Mouse (Mus musculus): ENCODE results near the gene Pibf1. TPM values are rescaled to one million over a fixed set of nuclear protein-coding genes. Genes with fewer than 3 reads are reported as not detected.
A peak's percentile ranks its signal among the peaks of the same experiment; 100 is the strongest.

Gene Pibf1
- total RNA-seq (2015; ENCODE audit: low replicate concordance) = 14.4 and 28.9 TPM in 2 replicates
- total RNA-seq (2017; ENCODE audit: low replicate concordance) = 29.8 and 39.6 TPM in 2 replicates

DNA sequence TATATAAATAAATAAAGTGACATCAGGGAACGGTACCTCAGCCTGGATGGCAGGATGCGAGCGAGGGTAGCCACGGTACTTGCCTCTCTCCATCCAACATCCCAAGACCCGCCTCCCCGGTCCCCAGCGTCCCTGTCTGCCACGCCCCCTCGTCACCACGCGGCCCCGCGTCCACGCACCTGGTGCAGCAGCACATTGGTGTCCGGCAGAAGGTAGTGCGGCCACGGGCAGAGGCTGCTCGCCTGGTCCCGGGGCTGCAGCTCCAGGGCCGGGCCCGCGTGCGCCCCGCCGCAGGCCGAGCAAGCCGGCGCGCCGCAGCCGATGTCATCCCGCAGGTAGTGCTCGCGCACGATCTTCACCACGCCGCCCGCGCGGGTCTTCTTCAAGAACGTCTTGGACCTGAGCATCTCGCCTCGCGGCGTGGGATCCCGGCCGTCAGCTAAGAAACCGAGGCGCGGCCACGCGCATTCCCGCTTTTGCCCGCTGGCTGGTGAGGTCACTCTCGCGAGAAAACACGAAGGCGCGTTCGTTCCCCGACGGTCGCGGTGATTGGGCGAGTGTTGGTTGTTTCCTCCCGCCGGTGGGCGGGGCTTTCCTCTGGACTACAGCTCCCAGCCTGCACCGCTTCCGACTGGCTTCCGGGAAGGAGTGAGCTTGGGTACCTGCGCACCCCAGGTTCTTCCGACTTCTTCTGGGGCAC lies at the start of gene Pibf1, which contains the start of gene Dis3:
Pibf1 (plus strand) TSS at position 158 of the 700 bp plus-strand sequence.
Dis3 (minus strand) TSS at position 504 of the 700 bp plus-strand sequence.
- peak; percentile 99 for ATAC-seq (replicated peaks; ENCODE audit: low FRiP score, poor library complexity, severe bottlenecking)

DNA sequence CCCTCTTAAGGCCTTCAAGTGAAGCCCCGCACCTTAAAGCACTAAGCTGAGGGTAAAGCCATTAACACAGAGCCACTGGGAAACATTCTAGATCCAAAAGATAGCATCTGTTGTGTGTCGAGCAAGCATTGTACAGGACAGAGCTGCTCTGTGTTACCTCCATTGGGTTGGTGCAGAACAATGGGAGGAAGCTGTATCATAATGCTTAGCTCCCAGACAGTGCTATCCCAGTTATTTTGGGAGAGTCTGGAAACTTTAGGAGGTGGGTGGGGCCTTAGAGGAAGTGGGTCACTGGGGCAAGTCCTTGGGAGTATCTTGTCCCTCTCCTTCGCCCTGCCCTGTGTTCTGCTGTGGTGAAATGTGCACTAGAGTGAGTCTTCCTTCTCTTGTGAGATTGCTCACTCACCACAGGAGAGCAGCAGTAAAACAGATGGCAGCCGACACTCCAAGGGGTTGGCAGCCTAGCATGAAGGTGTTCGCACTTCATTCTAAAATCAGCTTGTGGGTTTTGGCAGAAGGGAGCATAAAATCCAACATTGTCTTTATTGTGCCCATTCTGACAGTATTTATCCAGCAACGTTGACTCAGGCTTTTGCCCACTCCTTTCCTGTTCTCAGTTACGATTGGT lies 40.2 kb upstream of the Pibf1 start:
- ATAC-seq (replicated peaks; ENCODE audit: low FRiP score, poor library complexity, severe bottlenecking) = no peak; the same call in 1 of the 2 replicates

DNA sequence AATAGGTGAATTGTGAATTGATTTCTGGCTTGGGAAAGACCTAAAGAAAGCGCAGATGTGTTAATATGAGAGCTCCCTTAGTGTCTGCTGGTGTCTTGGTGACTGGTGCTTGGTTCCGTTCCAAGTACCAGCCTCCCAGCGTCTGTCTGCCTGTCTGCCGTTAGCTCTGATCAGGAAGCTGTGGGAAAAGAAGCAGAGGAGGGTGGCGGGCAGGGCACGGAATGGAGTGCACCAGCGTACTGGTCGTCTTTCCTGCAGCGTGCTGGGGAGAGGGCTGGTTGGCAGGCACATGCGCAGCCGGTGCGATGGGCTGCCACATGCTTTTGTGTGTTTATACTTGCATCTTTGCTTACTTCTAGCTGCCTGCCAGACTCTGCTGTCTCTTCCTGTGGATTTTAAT lies 38.6 kb upstream of the Pibf1 start:
- no peak for ATAC-seq (replicated peaks; ENCODE audit: low FRiP score, poor library complexity, severe bottlenecking)

DNA sequence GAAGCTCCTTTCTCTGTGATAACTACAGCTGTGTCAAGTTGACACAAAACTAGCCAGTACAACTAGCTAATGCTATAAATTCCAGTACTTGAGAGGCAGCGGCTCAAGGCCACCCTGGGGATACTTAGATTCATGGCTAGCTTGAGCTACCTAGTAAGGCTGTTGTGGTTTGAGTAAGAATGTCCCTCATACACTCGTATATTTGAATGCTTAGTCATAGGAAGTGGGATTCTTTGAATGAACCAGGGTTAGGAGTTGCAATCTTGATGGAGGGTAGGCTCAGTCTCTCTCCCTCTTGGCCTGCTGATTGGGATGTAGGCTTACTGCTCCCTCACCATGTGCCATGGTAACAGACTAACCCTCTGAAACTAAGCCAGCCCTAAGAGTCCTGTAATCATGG lies 36.1 kb upstream of the Pibf1 start:
- ATAC-seq (replicated peaks; ENCODE audit: low FRiP score, poor library complexity, severe bottlenecking) = no peak

DNA sequence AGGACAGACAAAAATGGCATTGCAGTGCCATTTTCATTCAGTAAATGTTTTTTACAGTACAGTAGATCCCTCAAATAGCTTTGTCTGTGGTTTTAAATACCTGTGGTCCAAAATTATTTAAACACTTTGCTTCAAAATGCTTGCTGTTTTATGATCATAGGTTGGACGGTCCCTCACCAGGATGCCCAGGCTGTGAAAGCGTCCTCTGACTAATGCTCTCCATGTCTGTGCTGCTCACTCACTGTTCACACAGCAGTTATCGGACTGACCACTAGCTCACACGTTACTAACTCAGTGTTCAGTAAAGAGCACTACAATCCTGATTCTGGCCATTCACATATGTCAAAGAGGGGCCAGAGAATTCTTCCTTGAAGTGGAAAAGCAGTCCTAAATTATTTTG lies 28.1 kb upstream of the Pibf1 start:
- no peak for ATAC-seq (replicated peaks; ENCODE audit: low FRiP score, poor library complexity, severe bottlenecking)

DNA sequence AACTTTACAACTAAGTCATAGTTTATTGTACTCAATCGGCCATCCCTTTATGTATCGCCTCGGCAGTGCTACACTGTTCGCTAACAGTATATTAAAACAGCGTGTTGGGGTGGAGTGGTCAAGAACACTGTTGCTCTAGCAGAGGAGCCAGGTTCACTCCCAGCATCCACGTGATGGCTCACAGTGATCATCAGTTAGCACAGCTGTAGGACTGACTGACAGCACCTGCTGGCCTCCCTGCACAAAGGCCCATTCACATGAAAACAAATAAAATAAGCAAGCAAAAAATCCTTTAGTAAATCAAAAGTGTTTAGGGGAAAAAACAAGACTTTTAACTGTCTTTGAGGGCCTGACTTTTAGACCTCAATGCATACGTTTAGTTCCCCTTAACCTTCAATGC lies 10.3 kb upstream of the Pibf1 start:
- no peak for ATAC-seq (replicated peaks; ENCODE audit: low FRiP score, poor library complexity, severe bottlenecking)

DNA sequence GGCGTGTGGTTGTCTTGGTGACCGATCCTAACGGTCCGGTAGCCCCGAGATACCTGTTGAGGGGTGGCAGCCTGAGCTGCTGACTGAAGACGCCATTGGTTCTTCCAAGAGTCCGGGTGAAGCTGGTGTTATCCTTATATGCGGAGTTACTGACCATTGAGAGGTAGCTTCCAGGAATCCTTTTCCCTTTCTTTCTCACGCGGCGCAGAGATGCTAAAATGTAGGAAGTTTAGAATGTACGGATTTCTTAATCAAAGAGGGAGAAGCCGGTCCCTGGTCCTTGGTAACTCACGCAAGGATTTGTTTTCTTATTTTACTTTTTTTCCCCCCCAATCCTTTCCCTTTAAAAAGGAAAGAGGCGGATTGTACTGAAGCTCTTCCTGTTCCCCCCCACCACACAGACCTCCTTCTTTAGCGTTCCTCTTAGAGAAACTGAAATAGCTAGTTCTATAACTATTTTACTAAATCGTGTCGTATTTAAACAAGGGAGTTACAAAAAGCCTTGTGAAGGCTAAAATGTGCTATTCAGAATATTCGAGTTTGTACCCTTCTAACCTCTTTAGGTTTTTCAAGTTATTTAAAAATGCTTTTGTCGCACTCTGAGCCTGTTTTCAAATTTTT lies 853 bp downstream of the Pibf1 start:
- peak; percentile 22; the same call in 1 of the 2 replicates for ATAC-seq (replicated peaks; ENCODE audit: low FRiP score, poor library complexity, severe bottlenecking)

DNA sequence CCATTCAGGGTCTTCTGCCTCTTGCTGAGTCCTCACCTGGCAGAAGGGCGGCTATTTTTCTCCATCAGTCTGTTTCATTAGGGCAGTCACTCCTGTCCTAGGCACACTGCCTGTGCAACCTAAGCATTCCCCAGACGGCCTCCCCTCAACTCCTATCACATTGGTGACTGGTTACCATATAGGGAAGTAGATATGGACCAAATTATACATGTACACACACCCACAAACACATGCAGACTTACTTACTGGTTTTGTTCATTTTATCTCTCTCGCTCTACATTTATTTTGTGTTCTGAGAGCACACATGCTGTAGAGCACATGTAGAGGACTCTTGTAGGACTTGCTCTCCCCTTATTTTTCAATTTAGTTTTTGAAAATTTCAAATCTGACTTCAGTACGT lies 3.8 kb downstream of the Pibf1 start:
- ATAC-seq (replicated peaks; ENCODE audit: low FRiP score, poor library complexity, severe bottlenecking) = no peak

DNA sequence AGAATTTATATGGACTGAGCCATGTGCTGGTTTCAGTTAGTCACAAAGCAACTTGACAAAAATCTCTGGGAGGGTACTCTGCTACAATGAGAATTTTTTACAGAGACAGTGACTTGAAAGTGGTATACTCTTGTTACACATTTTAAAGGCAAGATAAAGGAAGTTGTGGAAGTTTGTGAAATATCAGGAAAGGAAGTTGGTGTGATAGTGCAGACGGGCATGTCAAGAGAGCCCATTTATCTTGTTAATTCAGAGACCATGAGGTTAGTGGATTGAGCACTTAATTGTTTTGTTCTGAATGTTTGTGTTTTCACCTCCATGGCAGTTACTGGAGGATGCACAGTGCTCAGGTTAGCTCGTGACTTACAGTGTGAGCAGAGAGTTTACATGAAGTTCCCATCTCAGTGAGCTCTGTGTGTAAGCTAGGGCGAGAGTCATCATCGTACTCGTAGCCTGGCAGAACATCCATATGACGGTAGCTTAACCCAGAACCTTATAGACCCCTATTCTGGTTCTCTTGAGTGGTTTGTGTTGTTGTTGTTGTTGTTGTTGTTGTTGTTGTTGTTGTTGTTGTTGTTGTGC lies 5.4 kb downstream of the Pibf1 start:
- ATAC-seq (replicated peaks; ENCODE audit: low FRiP score, poor library complexity, severe bottlenecking) = no peak

DNA sequence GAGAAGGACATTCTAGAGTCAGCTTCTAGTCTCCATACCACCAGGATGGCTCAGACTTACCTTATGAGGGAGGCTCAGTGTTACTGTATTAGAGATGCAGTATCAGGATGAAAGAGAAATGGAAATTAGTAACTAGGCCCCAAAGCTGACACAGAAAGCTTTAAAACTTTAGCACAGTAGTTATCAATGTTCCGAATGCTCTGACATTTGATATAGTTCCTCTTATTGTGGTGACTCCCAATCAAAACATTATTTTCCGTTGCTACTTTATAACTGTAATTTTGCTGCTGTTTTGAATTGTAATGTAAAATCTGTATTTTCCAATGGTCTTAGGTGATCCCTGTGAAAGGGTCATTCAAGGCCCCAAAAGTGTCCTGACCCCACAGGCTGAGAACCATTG lies 7.4 kb downstream of the Pibf1 start:
- no peak for ATAC-seq (replicated peaks; ENCODE audit: low FRiP score, poor library complexity, severe bottlenecking)

DNA sequence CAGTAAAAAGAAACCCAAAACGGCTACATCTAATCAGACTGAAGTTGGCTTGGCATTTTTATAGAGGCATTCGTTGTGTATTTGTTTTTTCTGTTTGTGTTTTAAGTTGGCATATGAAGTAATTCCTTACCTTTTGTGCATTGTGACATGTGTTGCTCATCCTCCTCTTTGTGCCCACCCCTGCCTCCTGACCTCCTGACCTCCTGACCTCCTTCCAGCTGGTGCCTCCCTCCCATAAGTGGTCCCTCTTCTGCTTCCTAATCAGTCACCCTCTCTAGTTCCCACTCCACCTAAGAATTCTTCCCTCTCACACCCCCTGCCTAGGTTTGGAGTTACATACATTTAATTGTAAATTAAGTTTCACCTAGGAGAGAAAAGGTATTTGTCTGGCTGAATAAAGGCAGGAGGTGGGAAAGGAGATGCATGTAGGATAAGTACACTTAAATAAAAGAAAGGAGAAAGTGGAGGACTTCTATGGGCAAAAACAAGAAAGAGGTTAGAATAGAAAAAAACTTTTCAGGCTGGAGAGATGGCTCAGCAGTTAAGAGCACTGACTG lies 8.5 kb downstream of the Pibf1 start:
- no peak for ATAC-seq (replicated peaks; ENCODE audit: low FRiP score, poor library complexity, severe bottlenecking)

DNA sequence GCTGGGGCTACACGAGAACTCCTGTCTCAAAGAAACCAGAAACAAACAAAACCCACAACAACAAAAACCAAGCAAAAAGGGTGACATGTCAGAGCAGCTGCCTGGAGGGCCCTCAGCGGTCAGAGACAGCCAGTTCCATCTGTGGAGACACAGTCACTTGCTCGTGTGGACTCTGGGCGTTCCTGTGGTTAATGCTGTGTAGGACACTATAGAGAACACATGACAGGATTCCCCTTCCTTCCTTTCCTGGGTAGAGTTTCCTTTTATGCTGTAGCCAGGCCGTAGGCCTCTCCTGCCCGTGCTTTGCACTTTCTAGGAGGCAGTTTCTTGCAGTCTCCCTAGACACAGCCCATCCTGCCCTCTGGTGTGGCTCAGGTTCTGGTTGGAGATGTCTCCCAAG lies 9.5 kb downstream of the Pibf1 start:
- ATAC-seq (replicated peaks; ENCODE audit: low FRiP score, poor library complexity, severe bottlenecking) = no peak

DNA sequence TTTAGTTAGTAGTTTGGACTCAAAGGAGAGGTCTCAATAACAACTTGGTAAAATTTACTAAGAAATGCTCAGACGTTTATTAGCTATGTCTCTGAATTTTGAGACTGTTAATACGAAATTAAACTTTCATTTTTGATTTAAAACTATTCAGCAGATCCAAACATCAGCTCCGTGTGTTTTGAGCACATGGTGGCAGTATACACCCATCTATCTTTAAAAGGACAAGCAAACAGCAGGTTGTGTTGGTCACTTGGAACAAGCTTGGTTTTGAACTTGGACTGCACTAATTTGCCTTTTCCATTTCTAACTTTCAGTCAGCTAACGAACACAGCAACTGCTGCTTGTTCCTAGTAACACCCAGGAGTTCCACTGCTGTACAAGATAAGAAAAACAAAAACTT lies 18.4 kb downstream of the Pibf1 start:
- ATAC-seq (replicated peaks; ENCODE audit: low FRiP score, poor library complexity, severe bottlenecking) = no peak

DNA sequence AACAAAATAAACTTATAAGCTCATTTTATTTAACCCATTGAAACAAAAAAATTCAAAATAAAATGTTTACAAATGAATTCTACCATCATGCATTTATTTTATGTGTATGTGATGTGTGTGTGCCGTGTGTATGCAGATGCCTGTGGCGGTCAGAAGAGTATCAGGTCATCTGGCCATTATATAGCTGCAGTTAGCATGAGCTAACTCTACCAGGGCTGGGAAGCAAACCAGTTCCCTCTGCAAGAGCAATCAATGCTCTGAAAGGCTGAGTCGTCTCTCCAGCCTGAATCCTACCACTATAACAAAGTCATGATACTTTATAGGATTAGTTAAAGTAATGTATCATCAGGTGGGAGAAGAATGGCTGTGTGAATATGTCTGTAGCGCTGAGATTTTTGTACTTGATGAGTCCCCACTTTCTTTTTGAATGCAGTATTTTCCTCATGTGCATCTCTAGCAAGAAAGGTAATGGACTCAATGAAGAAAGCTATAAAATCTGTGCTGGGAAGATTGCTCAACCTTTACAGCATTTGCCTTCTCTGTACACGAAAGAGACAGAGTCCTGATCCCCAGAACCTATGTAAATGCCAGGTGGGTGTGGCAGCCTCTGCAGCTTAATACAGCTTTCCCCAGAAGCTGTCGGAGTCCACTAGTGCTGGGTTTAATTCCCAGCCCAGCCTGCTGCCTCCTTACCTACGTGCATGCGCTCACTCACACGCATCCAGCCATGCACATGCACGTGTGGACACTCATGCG lies 22.5 kb downstream of the Pibf1 start:
- no peak for ATAC-seq (replicated peaks; ENCODE audit: low FRiP score, poor library complexity, severe bottlenecking)

DNA sequence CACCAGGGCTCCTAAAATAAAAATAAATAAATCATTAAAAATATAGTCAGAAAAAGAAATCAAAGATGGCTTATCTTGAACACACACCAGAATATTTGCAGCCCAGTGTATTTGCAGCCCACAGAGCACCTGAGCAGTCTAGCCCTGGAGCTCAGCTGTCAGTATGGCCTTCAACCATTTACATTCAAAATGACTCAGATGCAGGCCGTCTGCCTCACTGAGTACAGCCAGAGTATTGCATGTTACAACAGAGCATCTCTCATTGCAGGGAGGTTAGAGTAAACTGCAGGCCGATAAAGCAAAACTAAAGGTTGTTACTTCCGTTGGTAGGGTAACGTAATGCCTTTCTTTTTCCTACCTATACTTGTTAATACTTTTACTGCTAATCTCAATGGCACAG lies 24.9 kb downstream of the Pibf1 start:
- no peak for ATAC-seq (replicated peaks; ENCODE audit: low FRiP score, poor library complexity, severe bottlenecking)

DNA sequence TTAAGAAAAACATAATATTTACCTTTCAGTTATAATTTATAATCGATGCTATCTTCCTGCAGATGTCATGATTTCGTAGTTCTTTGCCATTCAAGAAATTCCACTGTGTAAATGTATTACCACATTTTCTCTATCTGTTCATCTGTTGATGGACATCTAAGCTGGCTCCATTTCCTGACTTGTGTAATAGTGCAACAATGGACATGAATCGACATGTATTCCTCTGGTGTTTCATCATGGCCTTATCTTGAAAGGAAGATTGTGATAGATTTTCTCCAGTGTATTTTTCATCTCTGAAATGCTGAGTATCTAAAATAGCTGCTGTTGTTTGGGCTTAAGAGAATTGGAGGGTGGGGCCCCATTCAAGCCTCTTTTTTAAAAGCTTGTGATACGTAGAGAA lies 27.5 kb downstream of the Pibf1 start:
- no peak for ATAC-seq (replicated peaks; ENCODE audit: low FRiP score, poor library complexity, severe bottlenecking)

DNA sequence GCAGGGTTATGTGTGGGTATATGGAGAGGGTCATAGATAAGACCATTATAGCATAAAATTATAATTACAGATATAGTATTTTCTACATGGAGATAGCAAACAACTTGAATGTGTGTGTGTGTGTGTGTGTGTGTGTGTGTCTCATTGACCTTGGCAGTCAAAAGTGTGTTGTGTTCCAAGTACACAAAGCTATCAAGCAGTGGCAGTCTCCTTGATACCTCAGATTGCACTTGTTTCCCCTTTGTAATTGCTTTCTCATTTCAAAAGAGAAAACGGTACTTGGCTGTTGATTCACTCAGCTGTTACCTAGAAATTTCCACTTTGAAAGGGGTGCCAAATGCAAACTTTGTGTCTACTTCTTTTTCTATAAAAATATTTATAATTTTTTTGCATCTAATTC lies 28.3 kb downstream of the Pibf1 start:
- ATAC-seq (replicated peaks; ENCODE audit: low FRiP score, poor library complexity, severe bottlenecking) = no peak

DNA sequence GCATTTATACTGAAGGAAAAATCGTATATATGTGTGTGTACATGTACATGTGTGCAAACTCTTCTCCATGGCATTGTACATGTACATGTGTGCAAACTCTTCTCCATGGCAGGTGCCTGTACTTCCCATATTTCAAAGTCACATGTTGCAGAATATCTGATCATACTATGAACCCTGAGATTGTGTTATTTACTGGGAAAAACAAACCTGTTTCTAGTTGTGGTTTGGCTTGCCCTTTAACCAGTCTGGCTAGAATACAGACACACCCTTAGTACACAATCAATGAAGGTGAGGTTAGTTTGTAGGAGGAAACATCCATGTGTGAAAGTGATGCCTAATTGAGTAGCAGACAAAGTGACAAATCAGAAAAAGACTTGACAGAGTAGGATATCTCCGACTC lies 29.8 kb downstream of the Pibf1 start:
- ATAC-seq (replicated peaks; ENCODE audit: low FRiP score, poor library complexity, severe bottlenecking) = no peak

DNA sequence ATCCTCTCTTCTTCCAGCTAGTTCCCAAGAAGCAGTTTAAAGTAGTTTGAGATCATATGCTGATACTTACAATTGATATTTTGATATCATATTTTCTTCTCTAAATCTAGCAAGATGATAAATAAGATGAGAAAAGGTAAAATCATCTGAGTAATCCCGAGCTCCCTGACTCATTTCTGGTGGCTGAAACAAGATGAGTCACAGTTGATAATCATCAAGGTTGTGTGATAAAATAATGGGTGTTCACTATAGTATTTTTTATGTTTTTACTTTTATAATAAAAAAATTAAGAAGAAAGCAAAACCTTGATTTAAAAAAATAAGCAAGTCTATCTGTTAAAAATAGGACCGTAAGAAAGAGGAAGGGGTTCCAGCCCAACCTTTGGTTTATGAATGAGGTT lies 34.8 kb downstream of the Pibf1 start:
- no peak for ATAC-seq (replicated peaks; ENCODE audit: low FRiP score, poor library complexity, severe bottlenecking)

DNA sequence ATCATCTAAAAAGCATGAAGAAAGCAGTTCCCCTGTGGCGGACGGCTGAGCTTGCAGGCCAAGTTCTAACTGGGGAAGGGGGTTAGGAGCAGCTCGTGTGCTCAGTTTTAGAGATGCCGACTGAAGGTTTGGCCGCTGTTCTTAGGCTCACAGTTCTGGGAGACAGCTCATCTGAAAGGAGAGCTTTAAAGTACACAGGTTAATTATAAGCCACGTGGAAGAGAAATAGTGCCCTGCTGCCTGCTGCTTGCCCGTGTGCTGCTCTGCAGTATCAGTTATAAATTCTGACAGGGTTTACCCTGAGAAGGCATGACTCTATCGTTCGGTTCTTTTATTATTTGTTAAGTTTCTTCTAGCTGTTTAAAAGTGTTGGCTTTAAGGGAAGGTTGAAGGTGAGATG lies 36.5 kb downstream of the Pibf1 start:
- no peak for ATAC-seq (replicated peaks; ENCODE audit: low FRiP score, poor library complexity, severe bottlenecking)

Data from erythroid progenitor cell, adult 5-6 weeks (primary cell).